Mouse (Mus musculus): ENCODE measurements around the gene D430041D05Rik.

DNA sequence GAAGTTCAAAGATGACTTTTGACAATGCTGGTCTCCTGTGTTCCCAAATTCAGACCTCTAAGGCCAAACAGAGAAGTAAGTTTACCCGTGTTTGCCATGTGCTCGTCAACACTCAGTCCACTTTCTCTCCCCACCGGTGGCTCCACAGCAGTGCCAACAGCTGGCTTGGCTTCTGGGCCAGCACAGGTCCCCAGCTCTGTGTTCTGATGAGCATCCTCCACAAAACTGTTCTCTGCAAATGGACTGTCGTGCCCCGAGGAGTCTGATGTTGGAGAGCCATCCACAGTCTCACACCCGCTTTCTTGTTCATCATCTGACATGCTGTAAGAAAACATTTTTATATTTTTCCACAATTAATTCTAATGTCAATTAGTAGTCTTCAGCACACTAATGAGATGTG, 20.3 kb upstream of the D430041D05Rik start:
- no peak for TF ChIP-seq POLR2A (IDR thresholded peaks at IDR 0.05; ENCODE audit: extremely low read depth, insufficient read depth, low read length)
- TF ChIP-seq CTCF (IDR thresholded peaks at IDR 0.05; ENCODE audit: extremely low read depth, insufficient read depth, low read length): no peak
